Mouse (Mus musculus): ENCODE measurements around the gene Srp54b. TPM values are rescaled to one million over a fixed set of nuclear protein-coding genes. Genes with fewer than 3 reads are reported as not detected.

Gene Srp54b
- 35.5 TPM for total RNA-seq (2023)

GRCm38 (mm10) chr12:55154559-55155448 lies at the start of gene Srp54b:
Gene Srp54b (plus strand): TSS chr12:55155104.

GRCm38 (mm10) chr12:55124242-55124641 lies 30.7 kb upstream of the Srp54b start, which contains the start of gene Fam177a:
Gene Fam177a (plus strand): TSS chr12:55124469.

GRCm38 (mm10) chr12:55199306-55199705 lies 44.4 kb downstream of the Srp54b start, which contains the start of gene 1700047I17Rik2:
Gene 1700047I17Rik2 (plus strand): TSS chr12:55199592.

GRCm38 (mm10) chr12:55229626-55230519 lies 75.0 kb downstream of the Srp54b start, which contains the start of gene Srp54c:
Gene Srp54c (plus strand): TSS chr12:55230168.

Other genes with a start within 250 kb of the Srp54b start
- gene Gm20403, start 168.6 kb upstream of the Srp54b start, total RNA-seq (2023): not detected
- gene Baz1a, start 140.8 kb upstream of the Srp54b start, total RNA-seq (2023): 94.8 TPM
- gene 2700097O09Rik, start 75.0 kb upstream of the Srp54b start, total RNA-seq (2023): 8.4 TPM
- 63.4 TPM for gene Srp54a, start 74.8 kb upstream of the Srp54b start, total RNA-seq (2023)
- 12.6 TPM for gene Fam177a, start 30.6 kb upstream of the Srp54b start, total RNA-seq (2023)
- 6.3 TPM for gene 1700047I17Rik2, start 44.5 kb downstream of the Srp54b start, total RNA-seq (2023)
- 22.5 TPM for gene Srp54c, start 75.1 kb downstream of the Srp54b start, total RNA-seq (2023)
- gene 1110008L16Rik, start 144.5 kb downstream of the Srp54b start, total RNA-seq (2023): 9.6 TPM
- 22.9 TPM for gene Ppp2r3c, start 147.9 kb downstream of the Srp54b start, total RNA-seq (2023)
- gene Psma6, start 229.1 kb downstream of the Srp54b start, total RNA-seq (2023): 92.4 TPM